Mouse (Mus musculus): Measurements from ENCODE around the gene Cd40. TPM values are rescaled to one million over a fixed set of nuclear protein-coding genes. Genes with fewer than 3 reads are reported as not detected.

Gene Cd40
- polyA plus RNA-seq, 1 experiment from 2014 or later = 9.7 TPM

GRCm38 (mm10) chr2:165064489-165064888 is 9.1 kb downstream of the Cd40 start:
- Histone ChIP-seq H3K4me3 (ENCODE audit: low read depth, low read length) (no peak overlapping the region), H3K27me3 (ENCODE audit: control insufficient read depth, insufficient read depth, low read length) (no peaks in the 10 kb centered on the region), H3K36me3 (ENCODE audit: control insufficient read depth, insufficient read depth, low read length) (0 out of 2 replicates have a peak, but pooled peaks cover 3% of the 10 kb centered on the region), H3K4me2 (replicated peaks; ENCODE audit: low read depth, low read length) (no peak overlapping the region), H3K9ac (replicated peaks; ENCODE audit: low read depth, low read length) (no peak overlapping the region), H3K27ac (ENCODE audit: low read length) (no peak overlapping the region), H3K9me3 (ENCODE audit: control insufficient read depth, low read depth, low read length) (no peaks in the 10 kb centered on the region), H3K4me1 (ENCODE audit: control insufficient read depth, insufficient read depth, low read length) (no peaks in the 10 kb centered on the region)
- ATAC-seq (ENCODE audit: insufficient number of reproducible peaks, insufficient read depth, low FRiP score, low read depth) = no peak
- WGBS = 40% methylated on average over 7 of the region's 7 CpGs

- H3K27ac ChIP-seq (ENCODE audit: low read length) = no peak overlapping the region
- no peaks in the 10 kb centered on the region for H3K4me1 ChIP-seq (ENCODE audit: control insufficient read depth, insufficient read depth, low read length)
- H3K9me3 ChIP-seq (ENCODE audit: control insufficient read depth, low read depth, low read length) = no peaks in the 10 kb centered on the region
- no peaks in the 10 kb centered on the region for H3K36me3 ChIP-seq (ENCODE audit: control insufficient read depth, insufficient read depth, low read length)
- H3K9ac ChIP-seq (replicated peaks; ENCODE audit: low read depth, low read length) = no peak overlapping the region
- H3K27me3 ChIP-seq (ENCODE audit: control insufficient read depth, insufficient read depth, low read length) = no peaks in the 10 kb centered on the region
- ATAC-seq (ENCODE audit: insufficient number of reproducible peaks, insufficient read depth, low FRiP score, low read depth) = no peak
- H3K4me3 ChIP-seq (ENCODE audit: low read depth, low read length) = no peak overlapping the region
- H3K4me2 ChIP-seq (replicated peaks; ENCODE audit: low read depth, low read length) = no peak overlapping the region
- WGBS = 55% methylated on average over 2 of the region's 2 CpGs
These were observed 13.4 kb downstream of the Cd40 start for GRCm38 (mm10) chr2:165068806-165069205.

- no peak overlapping the region for H3K4me3 ChIP-seq (ENCODE audit: low read depth, low read length)
- no peaks in the 10 kb centered on the region for H3K9me3 ChIP-seq (ENCODE audit: control insufficient read depth, low read depth, low read length)
- WGBS = 22% methylated on average over 23 of the region's 23 CpGs
- H3K4me2 ChIP-seq (replicated peaks; ENCODE audit: low read depth, low read length) = peak overlapping the region; percentile 14; the same call in 1 of the 2 replicates
- H3K36me3 ChIP-seq (ENCODE audit: control insufficient read depth, insufficient read depth, low read length) = no peaks in the 10 kb centered on the region
- no peak overlapping the region for H3K27ac ChIP-seq (ENCODE audit: low read length)
- 0 out of 2 replicates have a peak, but pooled peaks cover 4% of the 10 kb centered on the region for H3K27me3 ChIP-seq (ENCODE audit: control insufficient read depth, insufficient read depth, low read length)
- H3K4me1 ChIP-seq (ENCODE audit: control insufficient read depth, insufficient read depth, low read length) = no peaks in the 10 kb centered on the region
- no peak for ATAC-seq (ENCODE audit: insufficient number of reproducible peaks, insufficient read depth, low FRiP score, low read depth)
- H3K9ac ChIP-seq (replicated peaks; ENCODE audit: low read depth, low read length) = no peak overlapping the region
These were observed 14.8 kb downstream of the Cd40 start for GRCm38 (mm10) chr2:165070096-165070816.

- Histone ChIP-seq H3K27ac (ENCODE audit: low read length) (no peak overlapping the region), H3K4me2 (replicated peaks; ENCODE audit: low read depth, low read length) (no peak overlapping the region), H3K4me3 (ENCODE audit: low read depth, low read length) (no peak overlapping the region), H3K9ac (replicated peaks; ENCODE audit: low read depth, low read length) (no peak overlapping the region), H3K4me1 (ENCODE audit: control insufficient read depth, insufficient read depth, low read length) (no peaks in the 10 kb centered on the region), H3K9me3 (ENCODE audit: control insufficient read depth, low read depth, low read length) (no peaks in the 10 kb centered on the region), H3K36me3 (ENCODE audit: control insufficient read depth, insufficient read depth, low read length) (no peaks in the 10 kb centered on the region), H3K27me3 (ENCODE audit: control insufficient read depth, insufficient read depth, low read length) (peaks cover 27% of the 10 kb centered on the region)
- no peak for ATAC-seq (ENCODE audit: insufficient number of reproducible peaks, insufficient read depth, low FRiP score, low read depth)
- WGBS = 23% methylated on average over 9 of the region's 9 CpGs
These were observed 18.0 kb downstream of the Cd40 start for GRCm38 (mm10) chr2:165073381-165073781.

- H3K9ac ChIP-seq (replicated peaks; ENCODE audit: low read depth, low read length) = no peak overlapping the region
- no peaks in the 10 kb centered on the region for H3K4me1 ChIP-seq (ENCODE audit: control insufficient read depth, insufficient read depth, low read length)
- H3K27ac ChIP-seq (ENCODE audit: low read length) = no peak overlapping the region
- H3K27me3 ChIP-seq (ENCODE audit: control insufficient read depth, insufficient read depth, low read length) = peaks cover 35% of the 10 kb centered on the region
- no peaks in the 10 kb centered on the region for H3K36me3 ChIP-seq (ENCODE audit: control insufficient read depth, insufficient read depth, low read length)
- WGBS = 39% methylated on average over 11 of the region's 11 CpGs
- no peaks in the 10 kb centered on the region for H3K9me3 ChIP-seq (ENCODE audit: control insufficient read depth, low read depth, low read length)
- no peak overlapping the region for H3K4me3 ChIP-seq (ENCODE audit: low read depth, low read length)
- H3K4me2 ChIP-seq (replicated peaks; ENCODE audit: low read depth, low read length) = no peak overlapping the region
- ATAC-seq (ENCODE audit: insufficient number of reproducible peaks, insufficient read depth, low FRiP score, low read depth) = no peak
These were observed 18.9 kb downstream of the Cd40 start for GRCm38 (mm10) chr2:165074081-165074884.

- Histone ChIP-seq H3K36me3 (ENCODE audit: control insufficient read depth, insufficient read depth, low read length) (no peaks in the 10 kb centered on the region), H3K4me3 (ENCODE audit: low read depth, low read length) (no peak overlapping the region), H3K4me1 (ENCODE audit: control insufficient read depth, insufficient read depth, low read length) (no peaks in the 10 kb centered on the region), H3K9me3 (ENCODE audit: control insufficient read depth, low read depth, low read length) (no peaks in the 10 kb centered on the region), H3K9ac (replicated peaks; ENCODE audit: low read depth, low read length) (no peak overlapping the region), H3K27ac (ENCODE audit: low read length) (no peak overlapping the region), H3K27me3 (ENCODE audit: control insufficient read depth, insufficient read depth, low read length) (peaks cover 38% of the 10 kb centered on the region), H3K4me2 (replicated peaks; ENCODE audit: low read depth, low read length) (no peak overlapping the region)
- ATAC-seq (ENCODE audit: insufficient number of reproducible peaks, insufficient read depth, low FRiP score, low read depth) = peak; percentile 25; the same call in 1 of the 2 replicates
- WGBS = 40% methylated on average over 2 of the region's 2 CpGs
These were observed 19.5 kb downstream of the Cd40 start for GRCm38 (mm10) chr2:165074937-165075336.

GRCm38 (mm10) chr2:165077055-165077454 is 21.6 kb downstream of the Cd40 start:
- Histone ChIP-seq H3K9me3 (ENCODE audit: control insufficient read depth, low read depth, low read length) (no peaks in the 10 kb centered on the region), H3K4me3 (ENCODE audit: low read depth, low read length) (no peak overlapping the region), H3K36me3 (ENCODE audit: control insufficient read depth, insufficient read depth, low read length) (no peaks in the 10 kb centered on the region), H3K27ac (ENCODE audit: low read length) (no peak overlapping the region), H3K9ac (replicated peaks; ENCODE audit: low read depth, low read length) (no peak overlapping the region), H3K27me3 (ENCODE audit: control insufficient read depth, insufficient read depth, low read length) (peaks cover 47% of the 10 kb centered on the region), H3K4me2 (replicated peaks; ENCODE audit: low read depth, low read length) (no peak overlapping the region), H3K4me1 (ENCODE audit: control insufficient read depth, insufficient read depth, low read length) (no peaks in the 10 kb centered on the region)
- ATAC-seq (ENCODE audit: insufficient number of reproducible peaks, insufficient read depth, low FRiP score, low read depth) = no peak
- whole genome bisulfite sequencing = 10% methylated on average over 9 of the region's 9 CpGs

GRCm38 (mm10) chr2:165078045-165078444 is 22.6 kb downstream of the Cd40 start:
- no peaks in the 10 kb centered on the region for H3K36me3 ChIP-seq (ENCODE audit: control insufficient read depth, insufficient read depth, low read length)
- H3K9ac ChIP-seq (replicated peaks; ENCODE audit: low read depth, low read length) = no peak overlapping the region
- H3K9me3 ChIP-seq (ENCODE audit: control insufficient read depth, low read depth, low read length) = no peaks in the 10 kb centered on the region
- no peak overlapping the region for H3K27ac ChIP-seq (ENCODE audit: low read length)
- H3K27me3 ChIP-seq (ENCODE audit: control insufficient read depth, insufficient read depth, low read length) = peaks cover 47% of the 10 kb centered on the region
- 60% methylated on average over 8 of the region's 8 CpGs for WGBS
- no peak for ATAC-seq (ENCODE audit: insufficient number of reproducible peaks, insufficient read depth, low FRiP score, low read depth)
- no peaks in the 10 kb centered on the region for H3K4me1 ChIP-seq (ENCODE audit: control insufficient read depth, insufficient read depth, low read length)
- H3K4me2 ChIP-seq (replicated peaks; ENCODE audit: low read depth, low read length) = no peak overlapping the region
- no peak overlapping the region for H3K4me3 ChIP-seq (ENCODE audit: low read depth, low read length)
